Mouse (Mus musculus) liver, embryonic 14.5 days (tissue): ENCODE measurements around the gene Cftr.

Experiments
- CTCF ChIP-seq: IDR thresholded peaks from 2 replicates; pipeline ENCODE4 v1.5.1; 2016; ENCODE audit warnings: antibody characterized with exemption, low read depth, control low read depth
- EP300 ChIP-seq: IDR thresholded peaks from 2 replicates; pipeline ENCODE4 v1.6.1; 2016; ENCODE audit warnings: antibody characterized with exemption, low read depth

GRCm38 (mm10) chr6:18314365-18314943 is 144.0 kb downstream of the Cftr start:
- TF ChIP-seq CTCF (no peak), EP300 (no peak)
